Mouse (Mus musculus): ENCODE measurements around the gene Fkbp1b.

DNA sequence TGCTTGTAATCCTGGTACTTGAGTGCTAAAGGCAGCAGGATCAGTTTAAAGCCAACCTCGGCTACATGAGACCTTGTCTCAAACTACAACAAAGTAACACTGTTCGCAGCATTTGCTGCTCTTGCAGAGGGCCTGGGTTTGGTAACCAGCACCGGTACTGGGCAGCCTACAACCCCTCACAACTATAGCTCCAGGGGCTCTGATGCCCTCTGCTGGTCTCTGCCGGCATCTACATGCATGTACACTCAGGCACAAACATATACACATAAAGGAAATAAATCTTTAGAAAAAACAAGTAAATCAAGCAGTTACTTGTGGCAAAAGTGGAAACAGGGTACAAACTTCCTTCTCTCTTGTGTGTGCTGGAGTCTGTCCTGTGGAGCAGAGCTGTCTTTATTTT lies 21.3 kb upstream of the Fkbp1b start:
- TF ChIP-seq CTCF (IDR thresholded peaks at IDR 0.05; ENCODE audit: extremely low read depth, insufficient read depth, insufficient read length, insufficient replicate concordance) = no peak
- TF ChIP-seq POLR2A (IDR thresholded peaks at IDR 0.05; ENCODE audit: low read depth, low read length) = no peak
